Mouse (Mus musculus) layer of hippocampus, adult 9-10 months (tissue): ENCODE results near the gene Snapc1.

Experiments
- DNase-seq: peaks from one replicate; pipeline ENCODE4 v3.0.0; 2022; ENCODE audit warnings: low spot score

The Snapc1 gene

DNA sequence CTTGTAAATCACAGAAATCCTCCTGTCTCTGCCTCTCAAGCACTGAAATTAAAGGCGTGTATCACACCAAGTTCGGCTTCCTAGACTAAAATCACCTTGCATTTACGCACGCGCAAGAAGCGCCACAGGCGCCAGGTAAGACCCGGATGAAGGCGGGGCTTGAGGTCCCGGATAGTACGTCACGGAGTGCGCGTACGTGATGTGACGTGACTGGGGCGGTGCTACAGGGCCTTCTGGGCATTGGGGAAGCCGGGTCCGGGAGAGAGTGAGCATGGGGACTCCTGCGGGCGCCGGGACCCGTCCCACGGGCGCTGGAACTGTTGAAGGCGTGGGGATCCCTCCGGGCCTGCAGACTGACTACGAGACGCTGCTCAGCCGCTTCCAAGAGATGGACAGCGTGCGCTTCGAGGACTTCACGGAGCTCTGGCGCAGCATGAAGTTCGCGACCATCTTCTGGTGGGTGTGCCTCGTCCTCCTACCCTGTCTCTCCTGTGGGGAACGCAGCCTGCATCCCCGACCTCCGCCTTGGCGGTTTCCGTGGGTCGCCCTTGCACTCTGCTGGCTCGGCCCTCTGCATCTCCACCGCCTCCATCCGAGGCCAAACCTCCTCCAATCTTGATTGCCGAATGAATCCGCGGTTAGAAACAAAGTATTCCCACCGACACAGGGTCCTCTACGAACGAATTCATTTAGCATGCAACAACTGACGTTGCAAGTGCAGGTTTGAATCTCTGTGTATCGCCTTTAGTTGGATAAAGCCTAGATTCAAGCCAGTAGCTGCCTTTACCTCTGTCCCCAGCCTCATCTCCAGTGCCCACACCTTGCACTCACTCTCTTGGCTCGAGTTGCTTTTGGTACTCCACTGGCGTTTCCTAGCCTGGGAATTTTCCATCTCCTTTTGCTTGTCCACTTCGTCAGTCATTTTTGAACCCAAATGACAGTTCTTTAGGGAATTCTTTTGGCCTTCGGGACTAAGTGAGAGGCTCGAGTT is at the start of gene Snapc1:
Snapc1 (plus strand) TSS at position 191 of the 991 bp plus-strand sequence.
- DNase-seq, result peak; percentile 92

DNA sequence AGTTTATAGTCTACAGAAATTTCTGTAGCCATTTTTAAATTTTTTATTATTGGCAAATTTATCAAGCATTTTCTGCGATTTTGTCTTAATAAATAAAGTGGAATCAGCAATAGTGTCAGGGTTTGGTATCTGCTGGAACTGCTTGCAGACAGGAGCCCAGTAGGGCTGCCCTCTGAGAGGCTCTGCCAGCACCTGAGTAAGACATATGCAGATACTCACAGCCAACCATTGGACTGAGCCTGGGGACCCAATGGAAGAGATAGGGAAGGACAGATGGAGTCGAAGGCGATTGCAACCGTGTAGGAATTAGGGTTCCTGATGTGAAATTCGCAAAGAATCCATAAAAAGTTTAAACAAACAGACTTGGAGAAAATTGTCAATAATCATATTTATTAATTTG is 45.8 kb upstream of the Snapc1 start:
- DNase-seq, result no peak

DNA sequence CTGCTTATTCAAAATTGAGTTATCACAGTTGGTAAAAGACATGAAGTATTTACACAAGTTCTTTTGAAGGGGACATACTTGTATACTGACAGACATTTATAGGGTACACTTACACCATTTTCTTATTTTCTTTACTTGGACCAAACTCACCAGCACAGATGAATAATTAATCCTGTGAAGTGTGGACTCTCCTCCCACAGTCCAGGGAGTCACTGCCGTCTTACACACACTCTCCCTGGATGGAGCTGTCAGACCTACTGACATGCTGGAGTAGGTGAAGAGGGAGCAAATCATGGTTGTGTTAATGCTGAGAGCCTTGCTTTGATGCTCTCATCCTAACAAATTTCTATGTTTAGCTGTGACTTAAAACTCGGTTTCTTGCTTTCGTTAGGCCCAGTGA is 34.0 kb upstream of the Snapc1 start:
- DNase-seq, result no peak

DNA sequence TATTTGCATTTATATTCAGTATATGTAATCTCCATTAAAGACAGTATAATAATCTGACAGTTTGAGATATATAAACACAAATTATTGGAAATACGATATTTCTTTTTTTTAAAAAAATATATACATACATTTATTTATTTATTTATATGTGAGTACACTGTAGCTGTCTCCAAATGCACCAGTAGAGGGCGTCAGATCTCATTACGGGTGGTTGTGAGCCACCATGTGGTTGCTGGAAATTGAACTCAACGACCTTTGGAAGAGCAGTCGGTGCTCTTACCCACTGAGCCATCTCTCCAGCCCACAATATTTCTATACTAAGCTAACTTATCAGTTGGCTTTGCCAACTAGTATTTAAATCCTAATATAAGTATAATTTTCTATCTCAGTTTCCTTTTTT is 33.0 kb upstream of the Snapc1 start:
- no peak for DNase-seq

DNA sequence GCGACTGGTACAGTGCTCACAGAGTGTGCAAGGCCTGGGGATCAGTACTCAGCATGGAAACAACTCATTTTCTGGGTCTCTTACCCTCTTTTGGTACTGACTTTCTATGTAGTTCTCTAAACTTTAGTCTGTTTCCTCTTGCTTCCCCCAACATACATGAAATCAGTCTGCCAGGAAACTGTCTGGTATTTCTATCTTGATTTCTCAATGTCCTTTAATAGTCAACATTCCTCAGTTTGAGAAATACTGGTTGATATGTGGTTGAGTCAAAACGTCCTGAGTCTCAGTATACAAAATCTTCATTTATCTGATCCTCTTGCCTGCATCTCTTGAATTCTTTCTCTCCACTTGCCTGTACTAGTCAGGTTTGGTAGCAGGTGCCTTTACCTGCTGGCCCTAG is 29.8 kb upstream of the Snapc1 start:
- DNase-seq, result no peak

- DNase-seq, result no peak
Observed at GRCm38 (mm10) chr12:73937353-73937752, 26.9 kb upstream of the Snapc1 start, which contains the start of gene Gm49321. Gene Gm49321 (plus strand): TSS chr12:73937653.

DNA sequence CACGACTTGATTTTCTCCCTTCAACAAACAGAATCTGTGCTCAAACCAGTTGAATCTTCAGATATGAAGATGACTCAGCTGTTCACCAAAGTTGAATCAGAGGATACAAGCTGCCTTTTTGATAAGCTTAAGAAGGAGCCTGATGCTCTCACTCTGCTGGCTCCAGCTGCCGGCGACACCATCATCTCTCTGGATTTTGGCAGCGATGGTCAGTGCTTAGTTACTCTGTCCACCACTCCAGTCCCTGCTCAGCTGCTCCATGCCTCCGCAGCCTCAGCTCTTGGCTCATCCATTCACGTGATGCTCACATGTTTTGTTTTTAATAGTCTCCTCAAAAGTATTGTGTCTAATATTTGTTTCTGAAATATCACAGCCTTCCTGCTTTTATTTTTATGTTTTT is 24.7 kb upstream of the Snapc1 start:
- DNase-seq, result no peak

- DNase-seq, result no peak
Observed at GRCm38 (mm10) chr12:73948415-73948814, 15.9 kb upstream of the Snapc1 start.

DNA sequence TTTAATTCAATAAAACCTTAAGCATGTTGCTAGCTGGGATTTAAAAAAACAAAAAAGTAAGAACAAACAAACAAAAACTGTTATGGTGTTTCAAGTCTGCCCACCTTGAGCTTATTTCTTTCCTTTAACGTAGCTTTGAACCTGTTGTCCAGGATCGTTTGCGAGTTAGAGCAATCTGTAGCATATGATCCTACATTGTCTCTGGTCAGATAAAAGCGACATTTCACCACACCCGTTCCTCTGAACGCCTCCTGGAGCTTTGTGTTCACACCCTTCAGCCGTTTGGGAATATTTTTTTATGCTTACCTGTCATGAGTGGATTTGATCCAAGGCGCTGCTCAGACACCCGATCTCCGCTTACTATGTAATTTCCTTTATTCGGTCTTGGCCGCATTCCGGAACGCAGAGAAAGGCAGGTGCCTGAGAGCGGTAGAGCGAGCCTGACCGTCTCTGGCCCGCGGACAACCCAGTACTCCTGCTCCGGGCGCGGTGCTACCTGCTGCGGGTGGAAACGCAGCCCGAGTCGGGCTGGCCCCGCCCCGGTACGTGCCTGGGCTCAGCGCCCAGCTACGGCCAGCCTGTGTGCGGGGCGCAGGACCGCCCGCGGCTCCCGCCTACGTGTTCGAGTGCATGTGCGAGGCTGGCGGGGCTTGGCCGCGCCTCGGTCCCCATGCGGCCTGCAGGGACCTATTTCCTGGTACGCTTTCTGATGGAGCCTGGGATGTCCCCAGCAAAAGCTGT is 14.8 kb upstream of the Snapc1 start:
- no peak for DNase-seq

- DNase-seq, result no peak
Observed at GRCm38 (mm10) chr12:73952879-73953278, 11.4 kb upstream of the Snapc1 start.

DNA sequence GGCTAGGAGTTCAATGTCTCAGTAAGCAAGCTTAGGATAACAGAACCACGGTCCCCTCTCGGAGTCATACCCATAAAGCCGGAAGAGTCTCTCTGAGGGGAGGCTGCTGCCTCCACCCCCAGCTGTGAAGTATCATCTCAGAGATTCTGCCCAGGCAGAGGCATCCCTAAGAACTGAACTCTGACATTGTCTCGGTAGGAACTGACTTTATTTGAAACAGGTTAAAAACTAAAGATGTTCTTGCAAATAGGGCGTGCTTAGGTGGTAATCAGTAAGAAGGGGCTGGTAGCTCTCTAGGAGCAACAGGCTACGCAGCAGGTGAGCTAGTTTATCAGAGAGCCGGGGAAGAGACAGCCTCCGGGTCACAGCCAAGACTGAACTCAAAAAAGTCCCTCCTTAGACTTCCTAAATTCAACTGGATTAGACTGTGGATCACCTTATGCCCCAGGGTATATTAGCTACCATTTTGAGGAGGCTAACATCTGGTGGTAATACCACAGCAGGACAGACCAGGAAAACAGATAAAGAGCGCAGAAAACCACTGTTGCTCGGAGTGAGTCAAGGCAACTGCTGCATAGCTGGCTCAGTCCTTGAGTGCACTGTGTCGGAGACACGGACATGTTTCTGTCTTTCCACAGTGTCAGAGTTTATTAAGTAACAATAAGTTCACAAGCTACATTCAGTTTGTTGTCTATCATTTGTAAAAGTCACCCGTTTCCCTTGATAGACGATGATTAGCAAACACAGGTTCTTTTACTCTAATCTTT is 10.7 kb upstream of the Snapc1 start:
- DNase-seq, result no peak

DNA sequence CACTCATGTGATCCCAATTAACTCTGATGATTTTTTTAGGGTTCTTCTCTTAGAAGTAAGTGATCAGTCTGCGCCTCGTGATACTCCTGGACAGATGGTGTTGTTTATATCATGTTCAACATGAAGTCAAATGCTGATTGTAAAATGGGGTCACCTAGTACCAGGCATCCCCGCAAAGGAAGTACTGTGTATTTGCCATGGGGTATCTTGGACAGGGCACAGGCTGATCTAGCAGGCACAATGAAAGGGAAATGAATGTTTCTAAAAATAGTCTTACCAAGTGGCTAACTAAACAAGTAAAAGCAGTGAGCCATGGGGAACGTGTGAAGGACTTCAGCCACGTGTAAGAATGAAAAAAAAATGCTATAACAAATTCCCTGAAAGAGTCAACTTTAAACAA is 9.5 kb upstream of the Snapc1 start:
- no peak for DNase-seq

GRCm38 (mm10) chr12:73957676-73958075 is 6.6 kb upstream of the Snapc1 start:
- DNase-seq, result peak; percentile 59

- no peak for DNase-seq
Observed at GRCm38 (mm10) chr12:73958830-73959229, 5.5 kb upstream of the Snapc1 start.

GRCm38 (mm10) chr12:73969142-73969541 is 4.9 kb downstream of the Snapc1 start:
- DNase-seq, result no peak

DNA sequence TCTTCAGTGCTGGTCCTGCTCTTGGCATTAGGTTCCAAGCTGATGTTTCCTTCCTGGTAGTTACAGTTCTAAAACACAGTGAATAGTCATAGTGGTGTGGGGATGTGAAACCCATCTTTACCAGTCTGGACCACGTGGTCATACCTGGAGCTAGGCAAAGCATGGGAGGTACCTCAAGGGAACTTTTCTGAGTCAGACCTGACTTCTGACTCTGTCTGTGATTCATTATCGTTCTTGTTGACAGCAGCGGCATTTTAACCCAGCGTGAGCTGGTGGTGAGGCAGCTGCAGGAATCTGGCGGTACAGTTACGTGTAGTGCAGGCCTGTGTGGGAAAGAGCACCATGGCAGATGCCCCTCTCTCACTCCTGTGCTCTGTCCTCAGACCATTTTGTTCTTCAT is 10.3 kb downstream of the Snapc1 start:
- DNase-seq, result no peak

DNA sequence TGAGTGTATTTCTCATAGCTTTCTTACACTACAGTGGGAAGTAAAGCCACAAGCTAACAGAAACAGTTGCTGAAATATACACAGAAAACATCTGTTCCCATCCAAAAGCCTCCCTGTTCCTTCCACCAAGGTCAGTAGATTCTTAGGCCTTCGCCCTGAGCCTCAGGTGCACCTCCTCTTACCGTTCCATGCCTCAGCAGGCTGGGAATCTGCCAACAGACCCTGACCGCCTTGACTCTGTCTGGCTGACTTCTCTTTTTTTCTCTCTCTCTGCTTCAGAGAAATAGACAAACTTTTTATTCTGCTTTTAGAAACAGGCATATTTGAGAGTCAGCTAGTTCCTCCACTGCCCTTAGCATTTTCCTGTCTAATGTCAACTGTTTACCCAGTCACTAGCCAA is 13.9 kb downstream of the Snapc1 start:
- DNase-seq, result no peak

DNA sequence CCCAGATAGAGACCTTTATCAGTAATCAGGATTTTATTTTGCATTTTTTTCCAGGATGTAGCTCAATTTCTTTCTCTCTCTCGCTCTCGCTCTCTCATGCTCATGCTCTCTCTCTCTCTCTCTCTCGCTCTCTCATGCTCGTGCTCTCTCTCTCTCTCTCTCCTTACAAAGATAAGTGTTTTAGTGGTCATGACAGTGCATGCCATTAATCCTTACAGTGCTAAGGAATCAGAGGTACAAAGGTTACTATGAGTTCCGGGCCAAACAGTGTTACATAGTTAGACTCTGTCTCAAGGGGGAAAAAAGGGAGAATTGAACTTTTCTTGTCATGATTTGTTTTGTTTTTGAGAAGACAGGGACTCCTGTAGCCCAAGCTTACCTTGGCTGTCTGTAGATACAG is 15.4 kb downstream of the Snapc1 start:
- no peak for DNase-seq

GRCm38 (mm10) chr12:73982533-73982932 is 18.3 kb downstream of the Snapc1 start:
- DNase-seq, result no peak

GRCm38 (mm10) chr12:73986299-73986698 is 22.0 kb downstream of the Snapc1 start:
- no peak for DNase-seq

- no peak for DNase-seq
Observed at GRCm38 (mm10) chr12:73988393-73989008, 24.2 kb downstream of the Snapc1 start.

DNA sequence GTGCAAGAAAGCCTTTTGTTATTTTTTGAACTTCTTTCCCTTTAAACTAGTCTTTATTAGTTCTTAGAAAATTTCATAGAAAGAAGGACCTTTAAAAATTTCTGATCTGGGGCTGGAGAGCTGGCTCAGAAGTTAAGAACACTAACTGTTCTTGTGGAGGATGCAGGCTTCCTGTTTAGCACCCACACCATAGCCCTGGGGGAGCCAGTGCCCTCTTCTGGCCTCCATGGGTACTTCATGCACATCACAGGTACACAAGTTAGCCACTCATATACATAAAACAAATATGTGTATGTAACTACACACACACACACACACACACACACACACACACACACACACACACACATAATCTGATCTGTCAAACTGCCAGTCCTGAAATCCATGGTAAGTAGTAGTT is 25.3 kb downstream of the Snapc1 start:
- DNase-seq, result no peak
